Mouse (Mus musculus) cortical plate, adult 2 months (tissue): ENCODE measurements around the gene Wdr19. TPM values are rescaled to one million over a fixed set of nuclear protein-coding genes. Genes with fewer than 3 reads are reported as not detected.

Experiments used
- H3K27ac ChIP-seq: fragments of 200-500 bp; 2 replicates; pipeline ENCODE4 v1.5.1; 2012; ENCODE audit warnings: low read length, control low read depth, inconsistent platforms; ENCODE audit not compliant: insufficient read depth
- H3K4me1 ChIP-seq: fragments of 200-500 bp; 2 replicates; pipeline ENCODE4 v1.6.1; 2011; ENCODE audit warnings: low read length; ENCODE audit not compliant: control insufficient read depth, insufficient read depth
- H3K4me3 ChIP-seq: fragments of 200-500 bp; 2 replicates; pipeline ENCODE4 v1.5.1; 2011; ENCODE audit warnings: mild to moderate bottlenecking, low read length, control low read depth; ENCODE audit not compliant: insufficient read depth
- CTCF ChIP-seq: fragments of 200-500 bp; IDR thresholded peaks from 2 replicates; pipeline ENCODE4 v1.5.1; 2011; ENCODE audit warnings: mild to moderate bottlenecking, control low read depth, low read length; ENCODE audit not compliant: insufficient read depth; ENCODE audit errors: extremely low read depth
- POLR2A ChIP-seq: fragments of 200-500 bp; IDR thresholded peaks from 2 replicates; pipeline ENCODE4 v1.6.1; 2011; ENCODE audit warnings: mild to moderate bottlenecking, low read length, control low read depth; ENCODE audit not compliant: insufficient read depth; ENCODE audit errors: extremely low read depth
- polyA plus RNA-seq: library from polyadenylated mRNA; depleted of rRNA; stranded (reverse); fragments of >200 nt; gene quantifications from 2 replicates; pipeline ENCODE4 v1.2.3, GENCODE M21; 2012

The Wdr19 gene
- polyA plus RNA-seq, 1 experiment, result 18.9 TPM

DNA sequence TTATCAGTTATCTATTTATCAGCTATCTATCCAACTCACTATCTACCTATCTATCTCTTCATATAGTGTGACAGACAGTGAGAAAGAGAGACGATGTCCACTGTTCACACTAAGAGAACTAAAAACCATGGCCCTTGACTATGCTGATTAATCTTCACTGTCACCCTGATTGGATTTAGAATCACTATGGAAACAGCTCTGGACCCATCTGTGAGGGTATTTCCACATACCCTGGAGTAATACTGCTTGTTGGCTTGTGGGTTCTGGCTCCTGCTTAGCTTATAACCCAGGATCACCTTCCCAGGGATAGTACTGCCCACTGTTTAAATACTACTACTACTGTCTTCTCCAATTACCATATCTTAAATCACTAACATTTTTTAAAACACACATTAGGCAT lies 17.2 kb upstream of the Wdr19 start:
- Histone ChIP-seq H3K27ac (no peak overlapping the region), H3K4me1 (peaks cover 2% of the 10 kb centered on the region; the same call in 1 of the 2 replicates), H3K4me3 (no peak overlapping the region)
- TF ChIP-seq CTCF (no peak), POLR2A (no peak)

DNA sequence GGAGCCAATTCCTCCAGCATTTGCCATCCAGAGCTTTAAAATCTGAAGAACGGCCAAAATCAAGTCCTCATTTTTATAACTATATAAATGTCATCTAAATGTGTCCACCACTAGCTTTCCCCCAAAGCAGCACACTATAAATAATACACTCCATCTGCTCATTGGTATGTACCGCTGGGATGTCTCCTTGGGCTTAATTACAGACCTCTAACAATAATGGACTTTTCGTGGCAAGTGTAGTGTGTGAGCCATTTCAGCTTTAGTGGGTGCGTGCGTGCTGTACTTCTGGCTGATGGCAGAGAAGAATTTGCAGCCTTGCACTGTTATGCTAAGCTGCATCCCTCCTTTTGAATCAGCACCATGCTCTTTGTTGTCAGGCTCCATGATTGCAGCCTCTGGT lies 7.9 kb upstream of the Wdr19 start:
- Histone ChIP-seq H3K27ac (peak overlapping the region; percentile 13), H3K4me3 (no peak overlapping the region), H3K4me1 (peaks cover 3% of the 10 kb centered on the region; the same call in 1 of the 2 replicates)
- TF ChIP-seq POLR2A (no peak), CTCF (no peak)

DNA sequence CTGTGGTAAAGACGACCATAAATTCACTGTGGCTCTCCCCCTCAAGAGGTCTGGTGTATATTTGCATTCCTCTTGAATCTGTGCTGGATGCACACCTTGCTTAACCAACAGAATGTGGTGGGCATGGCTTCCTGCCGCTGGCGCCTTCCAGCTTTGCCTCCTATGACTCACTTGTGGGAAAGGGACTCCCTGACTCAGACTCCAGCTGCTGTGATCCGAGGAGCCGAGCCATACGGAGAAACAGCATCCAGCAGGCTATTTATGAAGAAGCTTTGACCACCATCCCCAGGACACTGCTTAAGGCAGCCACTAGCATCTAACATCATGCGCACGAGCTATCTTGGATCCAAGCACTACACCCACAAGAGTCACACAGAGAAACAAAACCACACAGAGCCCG lies 5.1 kb upstream of the Wdr19 start:
- TF ChIP-seq CTCF (no peak), POLR2A (no peak)
- peaks cover 3% of the 10 kb centered on the region; the same call in 1 of the 2 replicates for H3K4me1 ChIP-seq
- H3K4me3 ChIP-seq, result no peak overlapping the region
- H3K27ac ChIP-seq, result no peak overlapping the region

DNA sequence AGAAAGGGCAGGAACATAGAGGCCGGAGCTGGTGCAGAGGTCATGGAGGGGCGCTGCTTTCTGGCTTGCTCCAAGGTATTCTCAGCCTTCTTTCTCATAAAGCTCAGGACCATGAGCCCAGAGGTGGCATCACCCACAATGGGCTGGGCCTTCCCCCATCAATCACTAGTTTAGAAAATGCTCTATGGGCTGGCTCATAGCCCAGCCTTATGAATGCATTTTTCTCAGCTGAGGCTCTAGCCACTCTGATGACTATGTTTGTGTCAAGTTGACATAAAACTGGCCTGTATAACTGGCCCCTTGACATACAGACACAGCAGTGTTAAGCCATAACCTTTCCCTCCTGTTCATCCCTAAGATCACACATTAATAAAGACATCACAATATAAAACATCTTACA lies 5.2 kb downstream of the Wdr19 start:
- TF ChIP-seq POLR2A (no peak), CTCF (no peak)
- Histone ChIP-seq H3K4me3 (no peak overlapping the region), H3K4me1 (peaks cover 2% of the 10 kb centered on the region; the same call in 1 of the 2 replicates), H3K27ac (no peak overlapping the region)

DNA sequence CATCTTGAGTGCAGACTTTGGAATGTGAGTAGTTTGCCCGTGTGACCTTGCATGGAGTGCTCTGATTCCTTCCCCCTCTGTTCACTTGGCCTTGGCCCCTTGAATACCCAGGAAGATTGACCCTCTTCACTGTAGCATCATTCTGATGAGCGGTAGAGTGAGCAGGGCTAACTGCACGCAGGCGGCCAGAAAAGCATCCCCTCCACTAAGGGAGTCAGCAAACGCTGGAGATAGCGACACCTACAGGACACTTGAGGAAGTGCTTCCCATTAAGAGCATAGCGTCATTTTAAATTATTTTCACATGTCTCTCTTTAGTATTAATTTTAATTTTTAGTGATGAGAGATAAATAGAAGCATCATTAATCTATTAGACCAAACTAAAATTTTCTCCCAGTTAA lies 13.8 kb downstream of the Wdr19 start:
- peak; percentile 87 for TF ChIP-seq CTCF
- no peak for TF ChIP-seq POLR2A
- Histone ChIP-seq H3K4me1 (no peaks in the 10 kb centered on the region), H3K27ac (no peak overlapping the region), H3K4me3 (no peak overlapping the region)

DNA sequence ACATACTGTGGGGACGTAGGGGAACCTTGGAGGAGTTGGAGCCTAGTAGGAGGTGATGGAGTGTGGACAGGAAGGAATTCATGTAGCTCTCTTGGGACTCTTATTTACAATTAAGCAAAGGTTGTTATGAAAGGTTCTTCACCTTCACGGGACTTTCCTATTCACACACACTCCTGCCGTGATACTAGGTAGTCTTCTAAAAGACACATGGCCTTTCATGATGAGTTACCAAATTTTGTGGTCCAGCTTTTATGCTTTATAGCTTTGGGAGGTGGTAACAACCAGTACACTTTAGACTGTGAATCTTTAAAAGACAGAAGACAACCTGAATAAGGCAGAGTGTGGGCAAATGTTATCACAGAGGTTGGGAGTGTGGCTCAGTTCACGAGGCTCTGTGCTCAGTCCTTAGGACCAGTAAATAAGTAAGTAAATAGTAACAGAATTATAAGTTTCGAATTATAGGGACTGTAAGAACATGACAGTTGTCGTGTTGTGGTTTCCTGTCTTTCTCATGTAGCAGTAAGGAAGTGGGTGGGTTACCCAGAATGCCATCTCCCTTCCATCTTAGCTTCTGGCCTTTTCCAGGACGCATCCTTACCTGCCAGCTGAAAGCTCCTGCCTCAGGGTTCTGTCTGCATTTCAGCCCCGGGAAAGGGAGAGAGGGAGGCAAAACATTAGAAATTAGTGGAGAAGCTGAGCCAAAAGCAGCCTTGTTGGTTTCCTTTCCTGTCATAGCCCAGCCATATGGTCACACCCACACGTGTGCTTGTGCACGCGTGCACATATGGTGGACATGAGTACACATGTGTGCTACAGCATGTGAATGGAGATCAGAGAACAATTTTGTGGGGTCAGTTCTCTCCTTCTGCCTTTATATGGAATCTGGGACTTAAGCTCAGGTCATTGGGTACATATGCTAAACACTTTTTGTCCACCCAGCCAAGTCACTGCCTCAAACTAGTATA lies 18.1 kb downstream of the Wdr19 start:
- H3K4me3 ChIP-seq, result no peak overlapping the region
- TF ChIP-seq CTCF, result no peak
- no peak for TF ChIP-seq POLR2A
- no peaks in the 10 kb centered on the region for H3K4me1 ChIP-seq
- no peak overlapping the region for H3K27ac ChIP-seq

DNA sequence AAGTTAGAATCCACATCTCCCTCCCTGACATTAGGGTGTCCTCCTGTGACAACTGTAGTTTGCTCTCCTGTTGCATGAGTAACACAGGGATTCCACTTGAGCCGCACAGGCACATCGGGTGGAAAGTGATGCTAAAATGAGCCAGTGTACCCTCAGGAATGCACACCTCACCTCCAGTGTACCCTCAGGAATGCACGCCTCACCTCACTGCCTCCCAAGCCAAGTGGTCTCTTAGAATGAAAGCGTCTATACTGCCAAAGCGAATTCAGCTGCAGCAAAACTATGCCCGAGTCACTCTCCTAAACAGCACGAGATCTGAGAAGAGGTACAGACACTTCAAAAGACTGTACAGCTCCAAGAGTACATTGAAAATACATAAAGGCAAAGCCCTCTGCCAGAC lies 21.5 kb downstream of the Wdr19 start:
- Histone ChIP-seq H3K4me3 (no peak overlapping the region), H3K27ac (no peak overlapping the region), H3K4me1 (no peaks in the 10 kb centered on the region)
- TF ChIP-seq CTCF (no peak), POLR2A (no peak)

DNA sequence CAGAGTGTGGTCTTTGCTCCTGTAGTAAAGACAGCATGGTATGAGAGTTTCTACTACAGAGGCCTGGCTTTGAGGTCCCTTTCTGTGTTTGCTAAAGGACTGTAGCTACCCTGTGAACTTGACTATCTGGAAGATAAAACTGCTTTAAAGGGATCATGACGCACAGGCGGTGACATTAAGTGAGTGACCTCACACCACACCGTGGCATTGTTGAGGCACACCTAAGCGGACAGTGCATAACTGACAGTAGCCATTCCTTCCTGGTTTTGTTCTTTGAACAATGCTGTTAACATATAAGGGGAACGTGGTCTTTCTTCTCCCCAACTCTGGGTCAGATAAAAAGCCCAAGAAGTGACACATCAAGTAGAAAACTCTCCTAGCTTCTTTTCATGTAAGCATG lies 24.6 kb downstream of the Wdr19 start:
- no peak for TF ChIP-seq POLR2A
- no peak for TF ChIP-seq CTCF
- Histone ChIP-seq H3K4me1 (no peaks in the 10 kb centered on the region), H3K27ac (no peak overlapping the region), H3K4me3 (no peak overlapping the region)

DNA sequence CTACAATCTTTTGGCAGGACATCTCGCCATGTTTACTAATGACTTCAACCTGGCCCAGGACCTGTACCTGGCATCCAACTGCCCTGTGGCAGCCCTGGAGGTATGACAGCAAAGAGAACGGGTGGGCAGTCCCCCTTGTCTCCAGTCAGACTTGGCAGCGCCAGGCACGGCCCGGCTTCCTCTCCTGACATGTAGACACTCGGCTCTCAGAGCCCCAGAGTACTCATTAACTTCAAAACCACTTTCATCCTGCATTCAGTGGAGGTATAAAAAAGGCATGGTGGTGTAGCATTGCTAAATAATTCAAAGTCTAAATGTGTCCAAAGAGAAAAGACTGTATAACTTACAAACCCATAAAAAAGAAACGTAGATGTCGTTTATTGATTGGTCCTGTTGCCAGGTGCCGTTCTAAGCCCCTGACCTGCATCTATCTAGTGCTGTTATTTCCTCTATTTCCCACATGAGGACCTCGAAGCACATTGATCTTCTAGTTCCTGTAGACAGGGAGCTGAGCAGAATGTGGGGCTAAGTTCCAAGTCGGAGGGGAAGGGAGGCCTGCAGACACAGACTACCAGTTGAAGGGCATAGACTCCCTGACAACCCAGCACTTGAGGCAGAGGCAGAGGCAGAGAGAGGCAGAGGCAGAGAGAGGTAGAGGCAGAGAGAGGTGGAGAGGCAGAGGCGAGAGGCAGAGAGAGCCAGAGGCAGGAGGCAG lies 31.9 kb downstream of the Wdr19 start:
- no peaks in the 10 kb centered on the region for H3K4me1 ChIP-seq
- no peak overlapping the region for H3K27ac ChIP-seq
- H3K4me3 ChIP-seq, result no peak overlapping the region
- no peak for TF ChIP-seq CTCF
- no peak for TF ChIP-seq POLR2A
